Mouse (Mus musculus) forebrain, embryonic 12.5 days (tissue): Measurements from ENCODE around the gene Trim27. TPM values are rescaled to one million over a fixed set of nuclear protein-coding genes. Genes with fewer than 3 reads are reported as not detected.

Experiments
- ATAC-seq: fragments of 200-750 bp; cut with Nextera tagmentation; 2 replicates; pipeline ENCODE4 v1.8.0; 2017; ENCODE audit warnings: moderate TSS enrichment; ENCODE audit not compliant: low FRiP score
- H3K27ac ChIP-seq: fragments of 300-500 bp; sonication (generic); 2 replicates; pipeline ENCODE4 v1.5.1; 2016; ENCODE audit warnings: mild to moderate bottlenecking
- H3K27me3 ChIP-seq: fragments of 300-500 bp; sonication (generic); 2 replicates; pipeline ENCODE4 v1.6.1; 2016; ENCODE audit warnings: mild to moderate bottlenecking
- H3K36me3 ChIP-seq: fragments of 300-500 bp; sonication (generic); replicated peaks from 2 replicates; pipeline ENCODE4 v1.6.1; 2016; ENCODE audit warnings: mild to moderate bottlenecking
- H3K4me1 ChIP-seq: fragments of 300-500 bp; sonication (generic); 2 replicates; pipeline ENCODE4 v1.6.1; 2016
- H3K4me2 ChIP-seq: fragments of 300-500 bp; sonication (generic); 2 replicates; pipeline ENCODE4 v1.6.1; 2016; ENCODE audit warnings: mild to moderate bottlenecking, moderate library complexity
- H3K4me3 ChIP-seq: fragments of 300-500 bp; sonication (generic); replicated peaks from 2 replicates; pipeline ENCODE4 v1.5.1; 2016; ENCODE audit warnings: mild to moderate bottlenecking
- H3K9ac ChIP-seq: fragments of 300-500 bp; sonication (generic); 2 replicates; pipeline ENCODE4 v1.6.1; 2016; ENCODE audit warnings: mild to moderate bottlenecking
- H3K9me3 ChIP-seq: fragments of 300-500 bp; sonication (generic); 2 replicates; pipeline ENCODE4 v1.6.1; 2016
- WGBS: fragments of 180-500 bp; shearing (Covaris S2); methylation state at CpG from one replicate; pipeline ENCODE4 v1.1.7; 2016; 5-methylcytosine and 5-hydroxymethylcytosine counted together
- polyA plus RNA-seq: library from polyadenylated mRNA; unstranded; fragments of >200 nt; fragmentation: Nextera tagmentation; extraction: Ambion mirVana; gene quantifications from 2 replicates; pipeline ENCODE4 v1.2.1, GENCODE M21; 2016

Gene Trim27
- polyA plus RNA-seq, 1 experiment from 2014 or later = 153 TPM

DNA sequence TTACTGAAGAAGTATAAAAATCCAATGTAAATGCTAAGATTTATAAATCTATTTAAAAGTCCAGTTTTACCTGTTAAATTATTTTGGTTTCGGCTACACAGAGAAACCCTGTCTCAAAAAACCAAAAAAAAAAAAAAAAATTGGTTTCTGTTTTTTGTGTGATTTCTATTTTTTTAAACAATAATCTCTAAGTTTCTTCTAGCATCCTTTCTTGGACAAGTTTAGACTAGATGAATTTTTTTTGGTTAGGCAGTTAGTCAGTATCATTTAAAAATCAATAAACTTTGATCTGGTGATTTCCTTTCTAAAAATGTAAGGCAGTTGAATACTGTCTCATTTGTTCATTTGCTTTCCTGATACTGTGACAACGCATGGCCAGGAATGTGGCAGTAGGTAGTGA is 19.1 kb downstream of the Trim27 start:
- no peak for ATAC-seq
- no peak overlapping the region for H3K27ac ChIP-seq
- 70% methylated on average over 2 of the region's 2 CpGs for WGBS
- no peak overlapping the region for H3K4me2 ChIP-seq
- no peaks in the 10 kb centered on the region for H3K27me3 ChIP-seq
- H3K9ac ChIP-seq = no peak overlapping the region
- H3K4me3 ChIP-seq = no peak overlapping the region
- peaks cover 13% of the 10 kb centered on the region for H3K36me3 ChIP-seq
- no peaks in the 10 kb centered on the region for H3K9me3 ChIP-seq
- no peaks in the 10 kb centered on the region for H3K4me1 ChIP-seq

GRCm38 (mm10) chr13:21199046-21200028 is 20.1 kb downstream of the Trim27 start:
- 0 out of 2 replicates have a peak, but pooled peaks cover 6% of the 10 kb centered on the region for H3K9me3 ChIP-seq
- 3% methylated on average over 17 of the region's 17 CpGs for WGBS
- no peaks in the 10 kb centered on the region for H3K4me1 ChIP-seq
- H3K36me3 ChIP-seq = peaks cover 11% of the 10 kb centered on the region
- no peaks in the 10 kb centered on the region for H3K27me3 ChIP-seq
- H3K4me3 ChIP-seq = peak overlapping the region; percentile 66
- peak overlapping the region; percentile 57 for H3K4me2 ChIP-seq
- H3K9ac ChIP-seq = peak overlapping the region; percentile 54
- ATAC-seq = peak; percentile 61
- H3K27ac ChIP-seq = no peak overlapping the region

GRCm38 (mm10) chr13:21200043-21200999 is 21.1 kb downstream of the Trim27 start:
- H3K4me1 ChIP-seq = no peaks in the 10 kb centered on the region
- peak overlapping the region; percentile 57 for H3K4me2 ChIP-seq
- H3K27me3 ChIP-seq = no peaks in the 10 kb centered on the region
- H3K27ac ChIP-seq = no peak overlapping the region
- ATAC-seq = peak; percentile 95
- 0 out of 2 replicates have a peak, but pooled peaks cover 6% of the 10 kb centered on the region for H3K9me3 ChIP-seq
- WGBS = 6% methylated on average over 48 of the region's 48 CpGs
- peak overlapping the region; percentile 57 for H3K9ac ChIP-seq
- H3K4me3 ChIP-seq = peak overlapping the region; percentile 66
- H3K36me3 ChIP-seq = peaks cover 3% of the 10 kb centered on the region

DNA sequence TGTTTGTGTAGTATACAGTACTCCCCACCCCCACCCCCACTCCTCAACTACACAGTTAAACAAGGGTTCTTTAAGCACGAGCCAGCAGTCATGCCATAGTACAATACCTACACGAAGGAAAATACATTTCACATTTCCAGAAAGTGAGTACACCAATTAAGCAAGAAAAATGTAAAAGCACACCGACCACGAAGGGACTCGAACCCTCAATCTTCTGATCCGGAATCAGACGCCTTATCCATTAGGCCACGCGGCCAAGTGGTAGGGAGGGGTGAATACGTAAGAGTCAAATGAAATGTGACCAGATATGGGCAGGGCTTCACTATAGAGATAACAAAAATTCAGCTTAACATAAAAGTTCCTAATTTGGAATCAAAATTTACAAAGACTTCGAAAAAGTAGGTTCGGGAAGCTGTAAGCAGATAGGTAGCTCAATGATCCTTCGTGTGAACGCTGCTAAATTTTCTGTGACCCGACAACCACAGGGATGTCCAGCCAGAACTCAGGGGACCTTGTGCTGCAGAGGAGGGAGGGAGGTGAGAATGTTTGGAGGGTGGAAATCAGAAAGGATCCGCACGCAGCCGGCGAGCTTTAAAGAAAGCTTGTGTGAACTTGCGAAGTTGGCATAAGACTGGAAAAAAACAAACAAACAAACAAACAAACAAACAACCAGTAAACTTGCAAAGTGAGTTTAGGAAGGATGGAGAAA is 36.2 kb downstream of the Trim27 start:
- peak; percentile 65; the same call in 1 of the 2 replicates for ATAC-seq
- peaks cover 8% of the 10 kb centered on the region for H3K9me3 ChIP-seq
- H3K4me3 ChIP-seq = peak overlapping the region; percentile 34
- no peaks in the 10 kb centered on the region; the same call in 1 of the 2 replicates for H3K4me1 ChIP-seq
- peaks cover 4% of the 10 kb centered on the region; the same call in 1 of the 2 replicates for H3K27me3 ChIP-seq
- H3K4me2 ChIP-seq = peak overlapping the region; percentile 48
- no peaks in the 10 kb centered on the region for H3K36me3 ChIP-seq
- H3K9ac ChIP-seq = peak overlapping the region; percentile 30; the same call in 1 of the 2 replicates
- no peak overlapping the region for H3K27ac ChIP-seq
- 2% methylated on average over 20 of the region's 20 CpGs for WGBS

- no peak for ATAC-seq
- H3K4me3 ChIP-seq = no peak overlapping the region
- peaks cover 6% of the 10 kb centered on the region; the same call in 1 of the 2 replicates for H3K27me3 ChIP-seq
- no peak overlapping the region for H3K4me2 ChIP-seq
- no peaks in the 10 kb centered on the region for H3K9me3 ChIP-seq
- 53% methylated on average over 1 of the region's 1 CpGs for WGBS
- H3K4me1 ChIP-seq = no peaks in the 10 kb centered on the region; the same call in 1 of the 2 replicates
- H3K9ac ChIP-seq = no peak overlapping the region
- no peak overlapping the region for H3K27ac ChIP-seq
- H3K36me3 ChIP-seq = no peaks in the 10 kb centered on the region
These were observed 37.5 kb downstream of the Trim27 start for GRCm38 (mm10) chr13:21216781-21217180.

- Histone ChIP-seq H3K9ac (peak overlapping the region; percentile 70), H3K27me3 (peaks cover 6% of the 10 kb centered on the region; the same call in 1 of the 2 replicates), H3K27ac (peak overlapping the region; percentile 86), H3K4me1 (peaks cover 3% of the 10 kb centered on the region; the same call in 1 of the 2 replicates), H3K36me3 (no peaks in the 10 kb centered on the region), H3K9me3 (no peaks in the 10 kb centered on the region), H3K4me3 (peak overlapping the region; percentile 61), H3K4me2 (peak overlapping the region; percentile 57)
- ATAC-seq = peak; percentile 90
- WGBS = 3% methylated on average over 20 of the region's 20 CpGs
These were observed 42.6 kb downstream of the Trim27 start for GRCm38 (mm10) chr13:21221656-21222462.

GRCm38 (mm10) chr13:21222463-21223022 is 43.3 kb downstream of the Trim27 start:
- Histone ChIP-seq H3K27ac (peak overlapping the region; percentile 86), H3K27me3 (peaks cover 6% of the 10 kb centered on the region; the same call in 1 of the 2 replicates), H3K9me3 (no peaks in the 10 kb centered on the region), H3K9ac (peak overlapping the region; percentile 70), H3K4me2 (peak overlapping the region; percentile 57), H3K4me3 (peak overlapping the region; percentile 61), H3K36me3 (no peaks in the 10 kb centered on the region), H3K4me1 (peaks cover 3% of the 10 kb centered on the region; the same call in 1 of the 2 replicates)
- WGBS = under 1% methylated on average over 20 of the region's 20 CpGs
- ATAC-seq = peak; percentile 90

DNA sequence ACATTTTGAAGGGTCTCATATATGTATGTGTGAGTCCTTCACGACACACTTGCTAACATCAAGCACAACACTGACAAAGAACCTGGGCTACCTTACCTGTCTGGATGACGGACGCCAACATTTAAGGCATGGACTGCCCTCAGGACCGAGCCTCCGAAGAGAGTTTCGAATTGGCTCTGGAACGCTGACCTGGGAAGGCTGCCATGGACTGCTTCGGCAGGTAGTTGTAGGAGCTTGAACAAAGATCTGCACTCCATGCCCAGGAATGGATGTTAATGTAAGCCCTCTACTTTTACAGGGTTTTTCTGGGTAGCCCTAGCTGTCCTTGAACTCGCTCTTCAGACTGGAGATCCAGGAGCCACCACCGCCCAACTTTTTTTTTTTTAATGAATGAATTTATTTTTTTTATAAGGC is 44.0 kb downstream of the Trim27 start:
- peak overlapping the region; percentile 70 for H3K9ac ChIP-seq

DNA sequence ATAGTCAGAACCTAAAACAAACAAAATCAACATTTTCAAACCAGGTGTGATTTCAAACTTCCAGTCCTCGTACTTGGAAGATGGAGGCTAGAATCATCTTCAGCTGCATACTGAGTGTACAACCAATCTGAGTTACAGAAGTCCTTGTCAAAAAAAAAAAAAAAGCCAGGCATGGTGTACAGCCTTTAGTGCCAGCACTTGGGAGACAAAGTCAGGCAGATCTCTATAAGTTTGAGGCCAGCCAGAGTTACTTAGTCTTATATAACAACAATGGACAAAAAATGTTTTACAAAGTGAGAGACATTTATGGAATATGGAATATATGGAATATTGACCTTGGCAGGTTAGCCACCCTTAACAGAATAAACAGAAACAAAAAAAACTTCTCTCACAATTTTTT is 45.1 kb downstream of the Trim27 start:
- no peaks in the 10 kb centered on the region for H3K36me3 ChIP-seq
- no peak overlapping the region for H3K9ac ChIP-seq
- H3K9me3 ChIP-seq = no peaks in the 10 kb centered on the region
- 94% methylated on average over 1 of the region's 1 CpGs for WGBS
- no peak for ATAC-seq
- no peak overlapping the region for H3K27ac ChIP-seq
- H3K4me3 ChIP-seq = no peak overlapping the region
- H3K4me2 ChIP-seq = no peak overlapping the region
- H3K27me3 ChIP-seq = peaks cover 5% of the 10 kb centered on the region; the same call in 1 of the 2 replicates
- H3K4me1 ChIP-seq = peaks cover 3% of the 10 kb centered on the region; the same call in 1 of the 2 replicates

More for the DNA sequence above, 44.0 kb downstream of the Trim27 start:
- ATAC-seq = peak; percentile 31; the same call in 1 of the 2 replicates
- no peaks in the 10 kb centered on the region for H3K36me3 ChIP-seq
- WGBS = 3% methylated on average over 10 of the region's 10 CpGs
- H3K4me2 ChIP-seq = peak overlapping the region; percentile 57
- no peak overlapping the region for H3K27ac ChIP-seq
- H3K4me1 ChIP-seq = peaks cover 3% of the 10 kb centered on the region; the same call in 1 of the 2 replicates
- peak overlapping the region; percentile 61 for H3K4me3 ChIP-seq
- peaks cover 6% of the 10 kb centered on the region; the same call in 1 of the 2 replicates for H3K27me3 ChIP-seq
- no peaks in the 10 kb centered on the region for H3K9me3 ChIP-seq

DNA sequence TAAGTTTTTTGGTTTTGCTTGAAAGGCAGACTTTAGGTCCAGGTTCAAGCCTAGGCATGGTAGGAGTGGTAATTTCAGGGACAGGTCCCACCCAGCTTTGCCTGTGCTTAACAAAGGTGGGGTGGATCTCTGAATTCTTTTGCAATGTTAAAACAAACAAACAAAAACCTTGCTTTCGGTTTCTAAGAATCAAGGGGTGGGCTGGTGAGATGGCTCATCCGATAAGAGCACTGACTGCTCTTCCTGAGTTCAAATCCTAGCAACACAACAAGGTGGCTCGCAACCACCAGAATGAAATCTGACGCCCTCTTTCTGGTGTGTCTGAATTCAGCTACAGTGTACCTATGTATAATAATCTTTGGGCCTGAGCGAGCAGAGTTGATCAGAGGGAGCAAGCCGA is 46.0 kb downstream of the Trim27 start:
- Histone ChIP-seq H3K4me3 (no peak overlapping the region), H3K27me3 (0 out of 2 replicates have a peak, but pooled peaks cover 3% of the 10 kb centered on the region), H3K36me3 (no peaks in the 10 kb centered on the region), H3K4me2 (no peak overlapping the region), H3K27ac (no peak overlapping the region), H3K4me1 (peaks cover 3% of the 10 kb centered on the region; the same call in 1 of the 2 replicates), H3K9me3 (no peaks in the 10 kb centered on the region), H3K9ac (no peak overlapping the region)
- WGBS = 72% methylated on average over 6 of the region's 6 CpGs
- ATAC-seq = no peak
